Mouse (Mus musculus) gastrocnemius, postnatal 4 days (tissue): ENCODE data around the gene Gm20403. TPM values are rescaled to one million over a fixed set of nuclear protein-coding genes. Genes with fewer than 3 reads are reported as not detected.
"Not testable (repeated sequence)": the region's sequence is repeated elsewhere in the genome, so short reads cannot be mapped to it uniquely, and the experiment has no call there.

Experiments
- DNase-seq, 2 experiments: peaks; one replicate each; pipeline ENCODE4 v3.0.0; 2021 to 2022; ENCODE audit warnings: low spot score in 2 of 2, mixed read lengths in 2 of 2
- long read RNA-seq, 2 experiments: library from polyadenylated mRNA; stranded (forward); transcript quantifications; one replicate each; pipeline ENCODE4 v2.0.0; 2021
- total RNA-seq, 2 experiments: library from RNA; stranded (reverse); gene quantifications; 2 replicates each; pipeline ENCODE4 v1.2.3; 2021

The Gm20403 gene
- not detected for total RNA-seq
- long read RNA-seq, experiment 1: 0 reads
- long read RNA-seq, experiment 2: 0 reads

DNA sequence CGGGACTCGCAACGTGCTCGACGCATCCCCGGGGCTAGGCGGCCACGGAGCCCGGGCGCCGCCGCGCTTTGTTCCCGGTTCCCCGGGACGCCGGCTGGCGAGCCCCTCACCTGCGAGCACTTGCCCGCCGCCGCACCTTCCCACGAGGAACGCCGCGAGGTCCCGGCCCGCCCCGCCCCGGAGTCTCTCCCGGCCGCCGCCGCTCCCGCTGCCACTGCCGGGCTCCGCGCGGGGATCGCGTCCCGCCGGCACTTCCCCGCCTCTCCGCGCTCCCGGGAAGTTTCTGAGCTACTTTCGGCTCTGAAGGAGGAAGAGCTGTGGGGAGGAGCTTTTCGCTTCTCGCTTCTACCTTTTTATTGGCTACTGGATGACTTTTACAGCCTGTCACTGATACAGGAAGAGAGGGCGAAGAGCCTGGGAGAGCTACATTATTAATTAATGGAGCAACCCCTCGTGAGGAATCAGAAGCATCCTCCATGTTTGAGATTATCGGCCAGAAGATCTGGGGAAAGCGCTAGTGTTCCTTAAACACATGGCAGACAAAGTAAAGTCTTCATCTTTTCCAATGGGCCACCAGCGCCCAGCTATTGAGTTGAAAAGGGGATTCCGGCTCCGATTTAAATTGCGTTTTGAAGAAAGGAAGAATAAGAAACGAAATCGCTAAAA is at the start of gene Gm20403:
TSS of gene Gm20403 (minus strand) at position 478 of the 666 bp plus-strand sequence.
- peak; percentile 25 to 55 for DNase-seq

DNA sequence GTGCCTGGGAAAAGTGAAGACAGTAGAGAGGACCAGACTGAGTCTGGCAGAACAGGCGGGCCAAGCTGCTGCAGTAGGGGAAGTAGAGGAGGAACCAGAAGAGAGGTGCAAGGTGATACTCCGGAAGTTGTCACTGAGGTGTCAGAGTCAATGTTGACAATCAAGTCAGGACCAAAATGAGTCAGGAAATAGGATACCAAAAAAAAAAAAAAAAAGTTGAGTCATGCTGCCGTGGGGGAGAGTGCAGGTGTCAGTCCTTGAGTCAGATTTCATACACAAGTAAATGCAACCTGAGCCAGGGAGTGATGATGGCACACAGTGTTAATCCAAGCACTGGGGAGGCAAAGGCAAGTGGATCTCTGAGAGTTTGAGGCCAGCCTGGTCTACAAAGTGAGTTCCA is 40.8 kb upstream of the Gm20403 start:
- no peak for DNase-seq

DNA sequence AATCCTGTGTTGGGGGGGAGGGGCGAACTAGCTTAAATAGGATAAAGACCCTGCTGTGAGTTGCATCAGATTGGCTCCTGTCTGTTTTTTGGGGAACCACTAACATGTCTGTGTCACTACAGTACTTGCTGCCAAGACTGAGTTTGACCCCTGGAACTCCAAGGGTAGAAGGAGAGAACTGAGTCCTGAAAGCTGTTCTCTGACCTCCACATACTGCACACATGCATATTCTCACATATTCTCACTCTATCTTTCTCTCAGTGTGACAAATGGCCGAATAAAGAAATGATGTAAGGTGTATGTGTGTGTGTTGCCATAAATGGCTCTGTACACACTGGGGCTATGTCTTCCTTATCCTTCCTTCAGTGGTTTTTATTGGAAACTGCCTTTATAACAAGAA is 37.0 kb upstream of the Gm20403 start:
- no peak for DNase-seq

DNA sequence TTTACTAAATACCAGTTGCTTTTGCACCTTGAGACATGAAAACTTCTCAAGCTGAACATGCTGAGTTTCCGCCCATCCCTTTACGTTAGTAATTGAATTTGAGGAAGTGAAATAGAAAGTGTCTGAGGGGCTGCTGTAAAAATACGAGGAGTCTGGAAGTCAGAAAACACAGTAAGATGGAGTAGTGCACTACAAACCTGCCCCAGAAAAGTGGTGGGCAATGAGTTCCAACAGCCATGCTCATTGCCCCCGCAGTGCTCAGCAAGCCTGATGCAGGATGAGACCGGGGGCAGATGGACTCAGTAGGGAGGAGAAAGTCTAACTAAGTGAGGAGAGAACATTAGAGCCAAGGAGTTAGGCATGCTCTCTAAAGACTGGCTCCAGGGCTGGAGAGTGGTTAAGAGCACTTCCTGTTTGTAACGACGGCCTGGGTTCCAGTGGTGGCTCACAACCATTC is 33.1 kb upstream of the Gm20403 start:
- DNase-seq: no peak

DNA sequence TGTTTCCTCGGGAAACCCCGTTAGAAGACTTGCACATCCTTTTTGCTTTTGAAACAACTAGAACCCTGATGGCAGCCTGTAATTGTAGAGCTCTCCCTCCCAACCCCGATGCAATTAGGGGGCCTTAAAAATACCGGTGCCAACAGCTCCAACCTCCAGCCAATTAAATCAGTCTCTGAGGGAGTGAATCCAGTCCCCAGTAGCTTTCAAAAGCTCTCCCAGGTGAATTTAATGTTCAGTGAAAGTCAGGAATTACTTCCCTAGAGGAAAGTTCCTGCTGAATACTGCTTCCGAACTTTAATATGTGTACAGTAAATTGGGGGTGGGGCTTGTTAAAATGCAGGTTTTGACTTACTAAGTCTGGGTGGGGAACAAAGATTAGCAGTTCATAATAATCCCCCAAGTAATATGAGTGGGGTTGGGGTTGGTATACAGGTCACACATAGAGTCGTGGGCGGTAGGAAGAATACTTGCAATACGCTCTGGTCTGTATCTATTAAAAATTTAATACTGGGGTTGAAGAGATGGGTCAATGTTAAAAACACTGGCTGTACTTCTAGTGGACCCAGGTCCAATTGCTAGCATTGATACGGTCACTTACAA is 30.9 kb upstream of the Gm20403 start:
- no peak for DNase-seq

DNA sequence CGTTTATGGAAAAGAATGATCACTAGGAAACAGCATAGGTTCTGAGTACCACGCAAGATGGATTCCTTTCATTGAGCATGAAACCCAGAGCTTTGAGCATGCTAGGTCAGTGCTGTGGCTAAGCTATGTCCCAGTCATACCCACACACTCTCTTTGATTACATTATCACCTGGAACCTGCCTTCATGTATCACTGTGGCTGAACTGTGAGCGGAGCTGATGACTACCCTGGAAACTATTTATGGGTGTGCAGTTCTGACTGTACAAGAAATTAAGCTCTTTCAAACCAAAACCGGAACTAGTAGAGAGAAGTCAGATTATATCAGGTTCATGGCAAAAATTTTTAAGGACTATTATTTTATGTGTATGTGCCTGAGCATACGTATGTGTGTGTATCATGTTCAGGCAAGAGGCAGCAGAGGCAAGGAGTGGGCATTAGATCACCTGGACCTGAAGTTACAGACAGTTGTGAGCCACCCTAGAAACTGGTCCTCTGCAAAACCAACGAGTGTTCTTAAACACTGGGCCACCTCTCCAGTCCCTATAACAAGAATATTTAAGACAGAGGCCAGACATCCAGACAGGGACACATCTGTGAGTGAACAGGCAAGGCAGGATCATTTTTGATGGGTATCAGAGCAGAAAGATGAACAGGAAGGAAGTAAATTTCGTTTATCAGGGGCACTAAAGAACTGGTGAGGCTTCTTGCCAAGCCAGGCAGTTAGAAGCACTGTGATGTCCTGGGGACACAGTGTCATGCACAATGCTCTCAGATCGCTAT is 30.2 kb upstream of the Gm20403 start:
- no peak for DNase-seq

DNA sequence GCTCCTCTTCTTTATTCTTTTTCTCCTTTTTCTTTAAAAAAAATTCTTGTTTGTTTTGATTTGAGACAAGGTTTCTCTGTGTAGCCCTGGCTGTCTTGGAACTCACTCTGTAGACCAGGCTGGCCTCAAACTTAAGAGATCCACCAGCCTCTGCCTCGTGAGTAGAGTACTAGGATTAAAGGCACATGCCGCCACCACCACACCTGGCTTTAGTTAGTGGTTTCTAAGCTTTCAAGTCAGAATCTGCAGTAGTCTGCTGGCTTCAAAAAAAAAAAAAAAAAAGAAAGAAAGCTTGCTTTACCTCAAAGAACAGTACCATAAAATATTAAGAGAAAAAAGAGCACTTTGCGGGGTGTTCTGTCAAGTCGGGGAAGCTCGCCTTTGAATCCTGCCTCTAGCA is 29.1 kb upstream of the Gm20403 start:
- no peak for DNase-seq

DNA sequence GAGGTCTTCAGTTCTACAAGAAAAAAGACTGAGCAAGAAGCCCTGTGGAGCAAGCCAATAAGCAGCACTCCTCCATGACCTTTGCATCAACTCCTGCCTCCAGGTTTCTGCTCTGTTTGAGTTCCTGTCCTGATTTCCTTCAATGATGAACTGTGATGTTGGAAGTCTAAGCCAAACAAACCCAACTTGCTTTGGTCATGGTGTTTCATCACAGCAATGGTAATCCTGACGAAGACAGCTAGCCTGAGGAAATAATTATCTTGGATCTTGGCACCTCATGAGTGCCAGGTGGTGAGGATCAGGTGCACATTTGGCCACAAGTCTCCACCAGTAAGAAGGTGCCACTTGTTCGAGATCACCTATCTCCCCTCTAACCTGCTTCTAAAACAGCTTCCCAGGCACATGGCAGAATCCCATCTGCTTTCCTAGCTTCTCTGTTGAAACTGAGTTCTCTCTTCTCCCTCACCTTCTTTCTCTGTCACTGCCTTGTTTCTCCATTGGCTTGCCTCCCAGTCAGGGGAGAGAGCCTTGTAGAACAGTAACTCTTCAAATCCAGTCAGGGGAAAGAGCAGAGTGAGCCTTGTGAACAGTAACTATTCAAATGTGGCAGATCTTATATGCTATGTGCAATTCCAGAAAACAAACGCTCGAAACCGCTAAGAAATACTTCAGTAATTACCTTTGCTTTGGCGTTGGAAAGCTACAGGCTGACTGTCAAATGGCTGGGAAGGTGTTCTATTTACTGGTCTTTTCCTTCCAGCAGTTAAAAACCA is 27.5 kb upstream of the Gm20403 start, which contains the start of gene Baz1a:
TSS of gene Baz1a (minus strand) at position 723 of the 773 bp plus-strand sequence.
- no peak for DNase-seq

DNA sequence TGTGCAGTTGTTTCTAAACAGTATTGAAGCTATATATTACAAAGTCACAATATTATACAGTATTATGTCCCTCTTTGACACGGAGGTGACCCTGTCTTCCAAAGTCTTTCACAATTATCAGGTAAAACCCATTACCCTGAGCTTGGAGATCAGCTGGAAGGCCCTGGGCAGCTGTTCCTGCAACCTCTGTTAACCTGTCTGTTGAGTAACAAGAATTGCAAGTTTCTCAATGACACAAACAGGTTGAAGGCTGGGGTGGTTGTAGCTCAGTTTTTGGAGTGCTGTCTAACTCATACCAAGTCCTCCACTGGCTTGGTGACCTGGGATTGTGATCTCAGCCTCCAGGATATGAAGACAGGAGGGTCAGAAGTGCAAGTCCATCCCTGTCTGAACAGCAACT is 26.7 kb upstream of the Gm20403 start:
- DNase-seq: no peak

DNA sequence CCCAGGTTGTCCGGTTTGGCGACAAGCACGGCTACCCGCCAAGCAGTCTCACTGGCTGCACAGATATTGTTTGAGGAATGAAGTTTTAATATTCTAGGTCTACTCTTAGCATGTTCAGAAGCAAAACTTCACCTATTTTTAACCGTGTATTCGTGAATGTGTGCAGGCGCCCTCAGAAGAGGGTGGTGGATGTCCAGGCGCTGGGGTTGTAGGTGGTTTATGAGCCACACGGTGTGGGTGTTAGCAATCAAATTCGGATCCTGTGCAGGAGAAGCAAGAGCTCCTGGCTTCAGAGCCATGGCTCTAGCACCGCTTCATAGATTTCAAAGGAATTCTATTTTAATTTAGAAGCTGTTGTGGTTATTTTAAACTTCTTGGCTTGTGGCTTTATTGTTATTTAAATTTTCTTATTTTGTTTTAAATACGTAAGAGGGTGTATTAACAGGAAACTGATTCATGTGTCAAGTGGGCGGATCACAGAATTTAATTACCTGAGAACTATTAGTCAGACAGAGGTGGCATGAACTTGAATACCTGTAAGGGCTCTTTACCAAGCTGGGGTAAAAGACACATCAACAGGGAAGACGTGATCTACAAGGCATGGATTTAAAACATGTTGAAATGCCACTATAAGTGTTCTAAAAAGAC is 21.2 kb upstream of the Gm20403 start:
- no peak for DNase-seq

DNA sequence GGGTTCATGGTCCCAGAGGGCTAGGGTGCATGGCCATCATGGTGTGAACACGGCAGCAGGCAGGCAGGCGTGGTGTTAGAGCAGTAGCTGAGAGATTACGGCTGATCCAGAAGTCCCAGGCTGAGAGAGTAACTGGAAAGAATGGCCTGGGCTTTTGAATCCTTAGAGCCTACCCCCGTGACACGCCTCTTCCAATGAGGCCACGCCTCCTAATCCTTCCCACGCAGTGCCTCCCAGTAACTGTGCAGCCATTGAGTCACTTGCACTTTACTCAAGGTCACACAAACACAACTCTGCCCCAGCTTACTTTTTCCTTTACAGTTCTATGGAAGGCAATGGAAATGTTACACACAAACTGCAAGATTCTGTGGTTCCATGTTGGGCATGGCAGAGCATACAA is 19.7 kb upstream of the Gm20403 start:
- no peak for DNase-seq

DNA sequence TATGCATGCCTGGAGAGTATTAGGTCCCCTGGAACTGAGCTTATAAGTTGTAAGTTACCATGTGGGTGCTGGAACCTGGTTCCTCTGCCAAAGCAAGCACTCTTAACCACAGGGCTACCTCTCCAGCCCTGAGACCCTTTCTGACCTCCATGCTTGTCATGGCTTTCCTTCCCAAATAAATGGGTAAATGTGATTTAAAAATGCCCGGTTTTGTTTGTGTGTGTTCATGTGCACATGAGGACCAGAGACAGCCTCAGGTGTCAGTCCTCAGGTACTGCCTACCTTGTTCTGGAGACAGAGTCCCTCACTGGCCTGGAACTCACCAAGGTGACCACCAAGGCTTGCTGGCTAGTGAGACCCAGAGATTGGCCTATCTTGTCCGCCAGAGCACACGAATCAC is 18.1 kb upstream of the Gm20403 start:
- DNase-seq: no peak

DNA sequence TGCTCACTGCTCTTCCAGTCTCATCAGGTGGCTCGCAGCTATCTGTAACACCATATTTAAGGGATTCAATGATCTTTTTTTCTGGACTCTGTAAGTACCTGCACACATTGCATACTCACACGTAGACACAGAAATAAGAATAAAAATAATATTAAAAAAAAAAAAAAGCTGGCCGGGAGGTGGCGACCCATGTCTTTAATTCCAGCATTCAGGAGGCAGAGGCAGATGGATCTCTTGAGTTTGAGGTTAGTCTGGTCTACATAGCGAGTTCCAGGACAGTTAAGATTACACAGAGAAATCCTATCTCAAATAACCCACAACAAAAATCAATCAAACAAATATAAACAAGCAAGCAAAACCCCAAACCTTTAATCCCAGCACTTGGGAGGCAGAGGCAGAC is 17.5 kb upstream of the Gm20403 start:
- no peak for DNase-seq

DNA sequence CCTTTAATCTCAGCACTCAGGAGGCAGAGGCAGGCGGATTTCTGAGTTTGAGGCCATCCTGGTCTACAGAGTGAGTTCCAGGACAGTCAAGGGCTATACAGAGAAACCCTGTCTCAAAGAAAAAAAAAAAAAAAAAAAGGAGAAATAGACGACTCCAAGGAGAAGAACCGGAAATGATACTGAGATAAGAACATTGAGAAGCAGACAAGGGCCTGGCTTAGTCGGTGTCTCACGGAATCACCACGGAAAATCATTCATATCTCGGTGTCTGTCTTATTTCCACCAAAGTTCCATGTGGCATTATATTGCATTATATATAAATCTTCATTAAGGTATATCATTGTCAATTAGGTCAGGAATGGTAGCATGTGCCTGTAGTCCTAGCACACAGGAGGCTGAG is 16.2 kb upstream of the Gm20403 start:
- not testable (repeated sequence) for DNase-seq

DNA sequence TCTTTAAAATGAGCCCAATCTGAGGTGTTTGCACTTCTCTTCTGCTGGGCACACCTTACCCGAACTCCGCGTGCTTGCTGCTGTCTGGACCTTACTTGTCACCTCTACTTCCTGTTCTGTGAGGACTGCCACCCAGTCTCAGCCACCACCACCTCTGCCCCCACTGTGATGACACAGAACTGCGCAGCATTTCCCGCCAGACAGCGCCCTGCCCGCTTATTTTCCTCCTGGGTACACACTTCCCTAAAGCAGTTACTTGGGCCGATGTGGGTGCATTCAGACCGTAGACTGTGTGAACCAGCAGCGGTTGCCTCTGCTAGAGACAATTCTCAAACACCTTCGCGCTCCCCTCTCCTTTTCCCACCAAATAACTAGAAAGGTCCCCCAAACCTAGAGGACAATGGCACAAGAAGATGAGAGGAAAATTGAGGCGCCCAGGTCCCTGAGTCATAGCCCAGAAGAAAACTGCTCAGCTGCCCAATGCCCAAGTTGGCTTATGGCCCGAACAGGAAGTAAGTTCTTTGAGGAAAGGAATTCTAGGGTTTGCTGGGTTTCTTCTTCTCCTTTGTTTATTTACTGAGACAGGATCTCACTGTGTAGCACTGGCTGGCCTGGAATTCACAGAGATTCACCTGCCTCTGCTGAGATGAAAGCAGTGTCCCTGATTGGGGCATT is 12.8 kb upstream of the Gm20403 start:
- DNase-seq: peak in 1 of 2 experiments; percentile 15

DNA sequence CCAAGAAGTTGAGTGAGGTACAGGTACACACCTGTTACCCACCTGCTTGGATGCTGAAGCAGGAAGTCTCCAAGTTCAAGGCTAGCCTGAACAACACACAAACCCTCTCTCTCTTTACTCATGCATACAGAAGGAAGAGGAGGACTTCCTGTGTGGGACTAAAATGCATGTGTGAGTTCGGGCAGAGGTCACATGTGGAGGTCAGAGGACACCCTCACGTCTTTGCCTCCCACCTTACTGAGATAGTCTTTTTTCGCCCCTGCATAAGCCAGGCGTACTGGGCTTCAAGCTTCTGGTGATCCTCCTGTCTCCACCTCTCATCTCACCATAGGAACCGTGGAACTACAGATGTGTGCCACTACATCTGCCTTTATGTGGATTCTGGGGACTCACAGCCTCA is 12.1 kb upstream of the Gm20403 start:
- DNase-seq: no peak

DNA sequence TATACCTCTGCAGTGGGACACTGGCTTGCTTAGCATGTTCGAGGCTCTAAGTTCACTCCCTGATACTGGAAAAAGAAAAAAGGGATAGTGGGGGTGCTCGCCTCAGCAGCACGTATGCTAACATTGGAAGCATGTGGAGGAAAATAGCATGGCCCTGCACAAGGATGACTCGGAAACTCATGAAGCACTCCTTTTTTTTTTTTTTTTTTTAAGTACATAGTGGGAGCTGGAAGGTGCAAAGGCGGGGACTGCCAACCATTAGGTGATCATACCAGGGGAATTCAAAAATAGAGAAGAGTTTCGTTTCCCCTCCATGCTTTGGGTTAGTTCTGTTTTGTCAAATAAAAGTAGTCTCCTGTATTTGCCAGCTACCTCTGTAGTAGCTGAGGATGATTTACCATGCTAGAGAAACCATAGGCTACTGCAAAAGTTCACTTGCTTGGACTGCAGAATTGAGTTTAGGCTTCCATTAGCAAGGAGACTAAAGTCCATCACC is 10.7 kb upstream of the Gm20403 start:
- DNase-seq: no peak

DNA sequence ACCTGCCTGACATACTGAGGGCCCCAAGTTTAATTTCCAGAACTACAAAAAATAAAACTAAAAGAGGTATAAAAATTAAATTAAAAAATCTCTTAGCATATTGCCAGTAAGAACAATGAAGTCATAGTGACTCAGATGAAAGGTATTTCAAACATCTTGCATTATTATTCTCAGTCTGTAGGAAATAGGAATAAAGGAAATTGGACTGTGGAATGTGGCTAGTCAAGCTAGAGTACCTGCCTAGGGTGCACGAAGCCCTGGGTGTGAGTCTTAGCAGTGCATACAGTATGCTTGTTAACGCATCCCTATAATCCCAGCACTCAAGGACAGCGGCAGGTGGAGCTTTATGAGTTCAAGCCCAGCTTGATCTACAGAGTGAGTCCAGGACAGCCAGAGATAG is 9.6 kb upstream of the Gm20403 start:
- DNase-seq: no peak

DNA sequence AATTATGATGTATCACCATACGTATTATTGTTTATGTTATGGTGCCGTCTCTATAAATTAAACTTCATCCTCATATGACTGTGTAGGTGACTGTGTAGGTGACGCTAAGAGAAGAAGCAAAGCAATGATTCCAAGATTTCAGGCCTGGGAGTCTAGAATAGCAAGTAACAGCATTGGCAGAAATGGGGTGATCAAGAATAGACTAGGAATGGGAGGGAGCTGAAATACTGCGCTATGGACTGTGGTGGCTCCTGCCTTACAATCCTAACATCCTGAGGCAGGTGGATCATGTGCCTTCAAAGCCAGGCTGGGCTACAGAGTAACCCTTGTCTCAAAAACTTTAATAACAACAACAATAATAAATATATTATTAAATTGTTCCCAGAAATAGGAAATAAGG is 8.1 kb upstream of the Gm20403 start:
- DNase-seq: no peak

DNA sequence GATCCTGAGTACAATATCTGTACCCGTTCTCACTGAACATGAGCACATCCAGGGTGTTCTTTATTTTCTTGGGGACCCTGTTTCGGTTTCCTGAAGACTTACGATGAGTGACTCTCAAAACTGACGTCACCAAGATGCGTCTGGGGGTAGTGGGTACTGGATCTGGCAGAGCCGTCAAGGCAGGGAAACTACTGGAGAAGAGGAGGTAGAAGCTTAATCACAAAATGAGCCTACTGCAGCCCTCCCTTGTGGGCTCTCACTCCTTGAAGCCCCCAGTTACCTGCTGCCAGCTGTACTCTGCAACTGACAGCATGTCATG is 7.7 kb upstream of the Gm20403 start:
- no peak for DNase-seq
